Mouse (Mus musculus) spleen, adult 2 months (tissue): Measurements from ENCODE around the gene Atp6v0d1. TPM values are rescaled to one million over a fixed set of nuclear protein-coding genes. Genes with fewer than 3 reads are reported as not detected.
A peak's percentile ranks its signal among the peaks of the same experiment; 100 is the strongest.

Experiments
- DNase-seq, 2 experiments: peaks; one replicate each; pipeline versions ENCODE4 v3.0.0 to v3.0.0-alpha.2; 2012 to 2021; ENCODE audit warnings: low spot score in 2 of 2, low read depth in 1 of 2
- H3K27ac ChIP-seq: fragments of 200-500 bp; 2 replicates; pipeline ENCODE4 v1.5.1; 2012; ENCODE audit warnings: low read length, inconsistent platforms; ENCODE audit not compliant: insufficient read depth
- H3K27me3 ChIP-seq: fragments of 200-500 bp; 2 replicates; pipeline ENCODE4 v1.6.1; 2012; ENCODE audit warnings: mild to moderate bottlenecking, moderate library complexity, low read length, inconsistent platforms; ENCODE audit not compliant: control insufficient read depth, insufficient read depth
- H3K36me3 ChIP-seq: fragments of 200-500 bp; 2 replicates; pipeline ENCODE4 v1.6.1; 2012; ENCODE audit warnings: mild to moderate bottlenecking, low read length, inconsistent platforms; ENCODE audit not compliant: control insufficient read depth, insufficient read depth
- H3K4me1 ChIP-seq: fragments of 200-500 bp; 2 replicates; pipeline ENCODE4 v1.6.1; 2011; ENCODE audit warnings: inconsistent platforms; ENCODE audit not compliant: control insufficient read depth, insufficient read depth, insufficient read length
- H3K4me3 ChIP-seq: fragments of 200-500 bp; 2 replicates; pipeline ENCODE4 v1.5.1; 2011; ENCODE audit warnings: mild to moderate bottlenecking, inconsistent platforms; ENCODE audit not compliant: insufficient read depth, insufficient read length; ENCODE audit errors: extremely low read depth
- CTCF ChIP-seq: fragments of 200-500 bp; IDR thresholded peaks from 2 replicates; pipeline ENCODE4 v1.5.1; 2011; ENCODE audit warnings: mild to moderate bottlenecking, inconsistent platforms; ENCODE audit not compliant: insufficient read depth, insufficient read length, insufficient replicate concordance; ENCODE audit errors: extremely low read depth
- POLR2A ChIP-seq: fragments of 200-500 bp; IDR thresholded peaks from 2 replicates; pipeline ENCODE4 v1.6.1; 2011; ENCODE audit warnings: low read depth, low read length, inconsistent platforms
- WGBS: fragments of 180-500 bp; shearing (Covaris S2); methylation state at CpG from one replicate; pipeline ENCODE4 v1.1.7; 2018; 5-methylcytosine and 5-hydroxymethylcytosine counted together
- polyA plus RNA-seq: library from polyadenylated mRNA; depleted of rRNA; stranded (reverse); fragments of >200 nt; gene quantifications from 2 replicates; pipeline ENCODE4 v1.2.3, GENCODE M21; 2012

Gene Atp6v0d1
- polyA plus RNA-seq, 1 experiment = 72.0 TPM

DNA sequence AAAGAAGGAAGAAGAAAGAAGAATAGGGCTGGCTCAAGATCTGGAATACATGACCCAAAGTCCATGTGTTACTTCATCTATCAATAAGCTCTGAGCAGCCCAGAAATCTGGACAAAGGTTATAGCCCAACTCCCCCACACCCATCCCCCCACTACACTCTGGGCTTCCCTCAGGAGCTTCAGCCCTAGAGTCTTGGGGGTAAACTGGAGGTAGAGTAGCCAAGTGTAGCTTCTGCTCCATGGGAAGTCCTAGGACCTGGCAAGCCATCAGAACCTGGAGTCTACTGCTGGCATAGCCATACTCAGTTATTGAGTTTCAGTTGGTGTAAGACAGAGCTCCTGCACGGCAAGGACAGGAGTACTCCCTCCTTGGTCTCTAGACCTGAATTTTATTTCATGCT is 16.3 kb downstream of the Atp6v0d1 start:
- H3K27me3 ChIP-seq = no peaks in the 10 kb centered on the region
- H3K4me1 ChIP-seq = no peaks in the 10 kb centered on the region
- H3K27ac ChIP-seq = no peak overlapping the region
- H3K4me3 ChIP-seq = no peak overlapping the region
- TF ChIP-seq POLR2A (no peak), CTCF (no peak)
- no peaks in the 10 kb centered on the region for H3K36me3 ChIP-seq
- 97% methylated on average over 1 of the region's 1 CpGs for WGBS
- no peak for DNase-seq

GRCm38 (mm10) chr8:105546384-105547350 is 19.2 kb downstream of the Atp6v0d1 start:
- no peaks in the 10 kb centered on the region for H3K36me3 ChIP-seq
- no peak for DNase-seq
- peaks cover 6% of the 10 kb centered on the region; the same call in 1 of the 2 replicates for H3K4me1 ChIP-seq
- no peaks in the 10 kb centered on the region for H3K27me3 ChIP-seq
- H3K27ac ChIP-seq = no peak overlapping the region
- TF ChIP-seq CTCF (no peak), POLR2A (no peak)
- no peak overlapping the region for H3K4me3 ChIP-seq
- 84% methylated on average over 6 of the region's 6 CpGs for WGBS

GRCm38 (mm10) chr8:105545249-105545648 is 20.6 kb downstream of the Atp6v0d1 start:
- Histone ChIP-seq H3K27me3 (no peaks in the 10 kb centered on the region), H3K4me3 (no peak overlapping the region), H3K36me3 (no peaks in the 10 kb centered on the region), H3K27ac (no peak overlapping the region), H3K4me1 (peaks cover 6% of the 10 kb centered on the region; the same call in 1 of the 2 replicates)
- TF ChIP-seq POLR2A (no peak), CTCF (no peak)
- WGBS = 68% methylated on average over 3 of the region's 3 CpGs
- DNase-seq = no peak

DNA sequence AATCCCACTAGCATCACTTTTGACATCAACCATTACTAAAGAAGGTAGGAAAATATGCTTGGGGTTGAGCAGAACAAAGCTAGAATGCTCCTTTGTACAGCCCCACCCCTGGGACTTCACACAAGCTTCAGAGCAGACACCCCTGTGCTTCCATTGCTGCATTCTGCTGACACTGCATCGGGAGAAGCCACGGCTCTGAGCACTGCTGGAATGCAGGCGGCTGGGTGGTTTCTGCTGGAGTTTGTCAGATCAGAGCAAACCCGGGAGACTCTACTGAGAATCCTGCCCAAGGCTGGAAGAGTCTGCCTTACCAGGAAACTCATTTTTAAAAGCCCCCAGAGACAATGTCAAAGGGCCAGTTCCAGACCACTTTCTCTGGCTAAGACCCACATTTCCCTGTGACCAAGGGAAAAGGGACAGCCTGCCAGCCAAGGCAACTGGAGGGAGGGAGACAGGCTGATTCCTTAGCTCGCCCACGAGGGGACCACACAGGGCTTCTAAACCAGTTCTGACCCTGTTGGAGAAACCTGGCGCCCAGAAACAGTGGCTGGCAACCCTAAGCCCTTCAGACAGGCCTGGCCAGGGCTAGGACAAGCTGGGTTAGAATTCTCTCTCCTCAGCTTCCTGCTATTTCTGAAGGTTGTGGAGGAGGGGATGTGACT is 21.2 kb downstream of the Atp6v0d1 start:
- peaks cover 6% of the 10 kb centered on the region; the same call in 1 of the 2 replicates for H3K4me1 ChIP-seq
- DNase-seq = no peak
- H3K27me3 ChIP-seq = no peaks in the 10 kb centered on the region
- no peak overlapping the region for H3K4me3 ChIP-seq
- no peaks in the 10 kb centered on the region for H3K36me3 ChIP-seq
- 0 out of 2 replicates have a peak overlapping the region, but pooled peaks have one; percentile 21 for H3K27ac ChIP-seq
- WGBS = 86% methylated on average over 7 of the region's 7 CpGs
- TF ChIP-seq POLR2A (no peak), CTCF (no peak)

GRCm38 (mm10) chr8:105543703-105544102 is 22.1 kb downstream of the Atp6v0d1 start:
- 40% methylated on average over 1 of the region's 1 CpGs for WGBS

DNA sequence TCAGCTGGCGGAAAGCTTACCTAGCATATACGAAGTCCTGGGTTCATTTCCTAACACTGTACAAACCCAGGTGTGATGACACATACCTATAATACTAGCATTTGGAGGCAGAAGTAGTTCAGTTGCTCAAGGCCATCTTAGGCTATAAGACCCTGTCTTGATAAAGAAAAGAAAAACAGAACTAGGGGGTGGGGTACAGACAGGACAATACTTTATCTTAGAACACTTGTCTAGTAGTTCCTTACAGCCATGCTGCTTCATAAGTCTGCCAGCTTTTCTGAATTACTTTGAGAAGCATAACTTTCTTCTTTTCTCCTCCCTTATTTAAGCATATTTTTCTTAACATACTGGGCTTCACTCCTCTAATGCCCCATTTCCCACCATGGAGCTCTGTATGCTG is 23.0 kb downstream of the Atp6v0d1 start:
- peaks cover 6% of the 10 kb centered on the region; the same call in 1 of the 2 replicates for H3K4me1 ChIP-seq
- H3K27me3 ChIP-seq = no peaks in the 10 kb centered on the region
- WGBS = 78% methylated on average over 2 of the region's 2 CpGs
- no peak overlapping the region for H3K4me3 ChIP-seq
- no peak for TF ChIP-seq CTCF
- TF ChIP-seq POLR2A = no peak
- H3K27ac ChIP-seq = no peak overlapping the region
- DNase-seq = no peak
- peaks cover 11% of the 10 kb centered on the region for H3K36me3 ChIP-seq

More at GRCm38 (mm10) chr8:105543703-105544102, 22.1 kb downstream of the Atp6v0d1 start:
- Histone ChIP-seq H3K36me3 (peaks cover 3% of the 10 kb centered on the region), H3K27me3 (no peaks in the 10 kb centered on the region), H3K4me3 (no peak overlapping the region), H3K4me1 (peaks cover 6% of the 10 kb centered on the region; the same call in 1 of the 2 replicates), H3K27ac (peak overlapping the region; percentile 35; the same call in 1 of the 2 replicates)
- TF ChIP-seq CTCF (no peak), POLR2A (no peak)
- DNase-seq = no peak
